Mouse (Mus musculus) spleen, adult 12 weeks (tissue): ENCODE data around the gene Lpar4.

ENCODE experiments used
- DNase-seq: peaks from one replicate; pipeline ENCODE4 v3.0.0; 2022; ENCODE audit warnings: low spot score

Gene Lpar4

DNA sequence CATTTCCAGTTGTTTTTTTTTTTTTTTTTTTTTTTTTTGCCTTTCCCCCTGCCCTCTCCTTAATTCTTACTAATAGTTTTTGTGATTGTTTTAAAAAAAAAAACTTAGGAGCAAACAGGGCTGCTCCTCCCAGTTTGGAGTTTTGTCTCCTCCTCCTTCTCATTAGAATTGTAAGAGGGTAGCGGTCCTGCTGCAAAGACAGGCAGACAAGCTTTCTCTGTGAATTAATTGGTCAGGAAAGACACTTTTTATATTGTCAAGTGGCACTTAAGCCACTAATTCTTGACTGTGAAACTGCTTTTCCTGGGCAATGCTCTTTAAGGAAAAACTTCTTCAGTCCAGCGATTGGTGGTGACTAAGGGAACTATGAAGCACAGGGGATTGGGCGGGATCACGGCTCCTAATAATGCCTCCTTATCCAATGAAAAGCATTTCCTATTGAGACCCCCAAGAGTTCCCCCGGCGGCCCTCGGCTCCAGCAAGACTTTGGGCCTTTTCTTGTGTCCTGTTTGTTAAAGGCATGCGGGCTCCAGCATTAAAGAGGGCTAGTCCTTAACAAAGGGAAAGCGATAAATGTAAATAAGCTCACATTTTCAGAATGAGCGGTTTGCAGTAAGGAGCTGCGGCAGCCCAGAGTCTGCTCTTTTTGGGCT is at the start of gene Lpar4:
Gene Lpar4 (plus strand): TSS at position 451 of the 653 bp plus-strand sequence.
- no peak for DNase-seq

DNA sequence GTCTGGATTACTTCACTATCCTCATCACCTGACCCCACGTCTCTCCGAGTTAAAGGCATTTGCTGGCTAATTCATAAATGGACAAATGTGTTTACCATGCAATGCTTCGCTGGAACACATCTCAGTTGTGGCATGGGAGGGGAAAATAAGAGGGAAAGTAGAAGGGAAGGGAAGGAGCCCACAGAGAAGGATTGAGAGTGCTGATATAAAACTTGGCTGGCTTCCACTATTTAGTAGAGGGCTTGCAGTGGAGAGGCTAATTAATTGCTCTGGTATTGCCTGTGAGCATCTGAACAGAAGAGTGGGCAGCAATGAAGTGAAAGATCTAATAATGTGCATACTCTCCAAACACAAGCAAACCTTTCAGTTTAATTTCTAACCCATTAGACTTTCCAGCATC is 49.0 kb upstream of the Lpar4 start:
- DNase-seq: no peak

DNA sequence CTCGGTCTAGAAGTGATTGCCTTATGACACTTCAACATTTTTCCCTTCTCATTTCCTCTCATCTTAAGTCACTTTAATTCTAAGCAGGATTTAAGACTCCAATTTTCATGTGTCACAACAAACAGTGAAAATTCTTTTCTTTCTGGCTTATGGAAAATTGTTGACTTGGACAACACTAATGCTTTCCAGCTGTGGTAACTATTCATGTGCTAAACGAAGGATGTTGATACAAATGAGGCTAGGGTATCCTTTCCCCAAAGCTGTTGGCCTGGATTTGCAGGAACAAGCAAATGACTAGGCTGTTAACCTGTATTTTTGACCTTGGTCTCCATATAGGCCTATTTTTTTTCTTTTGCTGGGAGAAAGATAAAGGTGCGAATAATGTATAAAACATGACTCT is 48.5 kb upstream of the Lpar4 start:
- no peak for DNase-seq

DNA sequence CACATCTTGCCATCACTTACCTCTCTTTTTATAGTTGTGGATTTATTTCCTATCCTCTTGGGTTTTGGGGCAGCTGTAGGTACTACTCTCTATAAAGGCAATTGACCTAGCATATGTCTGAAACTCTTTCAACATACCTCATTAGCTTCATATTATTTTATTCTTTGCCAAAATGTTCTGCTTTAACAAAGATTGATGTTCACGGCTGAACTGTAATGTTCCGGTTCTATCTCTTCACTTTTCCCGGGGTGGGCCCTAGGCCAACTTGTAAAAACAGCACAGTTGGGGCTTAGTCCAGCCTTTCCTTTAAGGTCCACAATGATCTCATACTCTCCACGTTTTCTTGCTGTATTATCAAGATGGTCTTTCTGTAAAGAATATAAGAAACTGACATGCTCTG is 48.1 kb upstream of the Lpar4 start:
- no peak for DNase-seq

DNA sequence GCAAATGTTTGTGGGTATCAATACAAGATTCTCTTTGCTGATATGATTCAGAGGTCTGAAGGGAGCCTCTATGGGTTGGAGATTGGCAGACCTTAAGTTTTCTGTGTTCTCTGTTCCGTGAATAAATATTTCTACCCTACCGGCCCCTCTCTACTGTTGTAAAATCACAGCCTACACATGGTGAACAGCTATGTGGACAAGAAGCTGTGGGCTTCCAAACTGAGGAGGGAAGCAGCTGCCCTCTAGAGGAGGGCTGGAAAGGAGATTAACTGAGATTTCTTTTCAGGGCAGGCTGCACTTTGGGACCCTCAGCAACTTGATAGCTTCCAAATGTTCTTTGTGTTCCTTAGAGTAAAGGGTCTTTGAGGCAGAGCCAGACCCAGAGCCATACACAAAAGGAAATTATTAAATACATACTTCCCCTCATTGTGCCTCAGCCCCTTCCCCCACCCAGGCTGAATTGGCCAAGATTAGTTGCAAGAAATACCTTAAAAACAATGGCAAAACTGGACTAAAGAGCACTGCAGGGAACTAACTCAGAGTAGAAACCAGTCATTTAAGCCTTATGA is 22.6 kb upstream of the Lpar4 start:
- DNase-seq: no peak

DNA sequence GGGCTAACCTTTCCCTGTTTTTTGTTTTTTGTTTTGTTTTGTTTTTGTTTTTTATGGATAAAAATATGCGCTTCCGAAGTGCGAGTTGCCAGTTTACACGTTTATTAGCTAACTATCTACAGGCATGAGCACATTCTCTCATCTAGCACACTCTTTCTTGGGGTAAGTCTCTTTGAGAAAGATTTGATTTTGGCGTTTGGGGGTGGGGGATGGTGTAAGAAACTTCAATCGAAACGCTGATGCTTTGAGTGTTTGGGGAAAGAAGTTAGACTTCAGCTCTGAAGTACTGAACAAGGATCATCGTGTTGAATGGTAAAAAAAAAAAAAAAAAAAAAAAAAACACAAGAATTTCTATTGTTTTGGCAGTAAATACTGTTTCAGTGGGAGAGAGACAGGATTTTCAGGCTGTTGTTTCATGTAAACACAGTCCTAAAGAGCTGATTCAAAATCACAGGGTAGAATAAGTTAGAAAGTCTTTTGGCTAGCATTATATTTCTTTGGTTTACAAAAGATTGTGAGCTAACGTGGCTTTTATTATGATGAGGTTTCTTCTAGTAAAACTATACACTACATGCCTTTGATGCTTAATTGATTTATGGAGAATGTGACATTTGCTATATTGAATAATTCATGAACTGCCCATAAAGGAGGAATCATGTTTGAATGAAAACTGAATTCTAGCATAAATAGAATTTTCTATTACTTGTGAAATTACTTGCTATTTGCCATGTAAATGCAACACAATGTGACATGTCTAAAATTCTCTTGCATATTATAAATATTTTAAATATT is 599 bp downstream of the Lpar4 start:
- no peak for DNase-seq

DNA sequence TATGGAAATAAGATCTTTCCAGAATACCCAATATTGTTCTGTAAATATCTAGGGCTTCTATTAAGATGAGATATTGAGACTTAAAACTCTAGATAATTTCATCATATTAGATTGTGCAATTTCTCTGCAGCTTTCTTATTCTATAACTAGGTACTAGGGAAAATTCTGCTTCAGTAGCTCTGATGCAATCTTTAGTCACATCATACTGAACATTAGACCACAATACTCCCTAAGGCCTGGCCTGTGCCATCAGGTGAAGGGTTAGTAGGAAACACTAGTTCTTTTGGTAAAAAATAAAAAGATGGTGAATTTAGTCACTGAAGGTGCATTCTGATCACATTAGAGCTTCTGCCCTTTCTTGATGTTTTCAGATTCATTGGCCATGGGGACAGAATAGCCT is 4.1 kb downstream of the Lpar4 start:
- DNase-seq: no peak

DNA sequence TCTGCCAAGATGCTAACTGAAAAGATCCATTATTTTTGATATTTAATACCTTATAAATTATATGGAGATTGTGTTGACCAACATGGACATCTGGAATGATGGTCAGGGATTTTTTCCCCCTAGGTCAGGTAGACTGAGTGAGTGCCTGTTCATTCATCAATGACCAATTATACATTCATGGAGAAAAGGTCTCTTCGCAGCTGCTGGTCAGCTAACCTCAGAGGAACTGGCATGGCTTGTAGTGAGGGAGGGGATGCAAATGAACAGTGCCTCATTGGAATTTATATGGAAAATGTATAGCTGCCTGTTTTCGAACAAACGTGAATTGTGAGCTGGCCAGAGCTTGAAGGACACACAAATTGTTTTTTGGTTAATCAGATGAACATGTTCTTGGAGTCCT is 18.9 kb downstream of the Lpar4 start:
- DNase-seq: no peak

DNA sequence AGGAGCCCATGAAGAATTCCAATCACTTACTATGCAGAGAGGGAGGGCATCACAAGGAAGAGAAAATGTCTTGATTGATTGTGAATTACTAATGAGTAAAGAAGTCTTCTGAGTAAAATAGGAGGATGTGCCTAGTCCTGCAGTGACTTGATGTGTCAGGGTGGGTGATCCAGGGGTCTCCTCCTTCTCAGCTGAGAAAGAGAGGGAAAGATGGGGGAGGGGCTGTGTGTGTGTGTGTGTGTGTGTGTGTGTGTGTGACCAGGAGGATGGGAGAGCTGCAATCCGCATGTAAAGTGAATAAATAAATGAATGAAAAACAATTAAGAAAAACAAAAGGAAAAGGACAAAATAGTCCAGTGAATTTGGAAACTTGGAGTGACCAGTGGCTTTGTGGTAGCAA is 30.1 kb downstream of the Lpar4 start:
- no peak for DNase-seq

DNA sequence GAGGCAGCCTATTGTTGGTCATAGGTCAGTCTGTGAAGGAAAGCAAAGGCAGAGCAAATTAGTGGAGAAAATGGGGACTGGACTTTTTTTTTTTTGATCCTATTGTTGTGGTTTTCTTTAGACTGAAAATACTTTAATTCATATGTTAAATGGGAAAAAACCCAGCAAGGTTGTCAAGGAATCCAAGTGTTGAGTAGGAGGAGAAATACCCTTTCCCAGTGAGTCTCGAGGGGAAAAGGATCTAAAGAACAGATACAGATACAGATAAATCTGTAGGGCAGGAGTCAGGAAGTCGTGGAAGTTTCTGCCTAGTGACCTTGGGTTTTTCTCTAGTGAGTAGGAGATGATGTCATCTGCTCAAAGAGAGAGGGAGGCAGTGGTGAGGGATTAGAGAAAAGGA is 30.6 kb downstream of the Lpar4 start:
- no peak for DNase-seq

DNA sequence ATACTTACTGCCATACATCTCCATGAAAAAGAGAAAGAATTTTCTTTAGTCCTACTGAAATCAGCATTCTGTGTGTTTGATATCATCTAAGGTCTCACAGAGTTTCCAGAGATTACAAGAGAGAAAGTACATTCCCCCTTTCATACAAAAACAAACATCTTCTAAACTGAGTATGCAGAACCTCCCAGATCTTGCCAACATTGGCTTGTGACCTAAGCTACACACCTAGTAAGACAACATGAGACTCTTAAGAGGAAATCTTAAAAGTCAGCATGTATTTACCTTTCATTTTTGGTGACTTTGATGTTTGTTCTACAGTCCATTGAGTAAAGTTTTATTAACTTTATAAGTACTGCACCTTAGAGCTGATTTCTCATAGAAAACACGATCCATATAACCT is 33.4 kb downstream of the Lpar4 start:
- DNase-seq: no peak

DNA sequence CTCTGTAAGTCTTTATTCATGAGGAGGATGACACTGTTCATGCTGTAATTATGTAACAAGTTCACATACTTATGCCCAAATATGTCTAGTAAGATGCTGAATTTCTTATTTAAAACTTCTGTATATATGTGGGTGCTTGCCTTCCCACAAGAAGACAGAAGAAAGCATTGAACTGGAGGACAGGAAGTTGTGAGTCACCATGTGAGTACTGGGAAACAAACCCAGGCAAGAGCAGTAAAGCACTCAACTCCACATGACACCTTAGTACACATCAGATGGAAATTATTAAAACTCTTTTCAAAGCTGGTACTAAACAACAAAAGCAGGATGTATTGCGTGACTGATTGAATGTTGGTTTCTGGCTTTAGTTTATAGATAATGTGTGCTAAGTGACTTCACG is 41.8 kb downstream of the Lpar4 start:
- no peak for DNase-seq

DNA sequence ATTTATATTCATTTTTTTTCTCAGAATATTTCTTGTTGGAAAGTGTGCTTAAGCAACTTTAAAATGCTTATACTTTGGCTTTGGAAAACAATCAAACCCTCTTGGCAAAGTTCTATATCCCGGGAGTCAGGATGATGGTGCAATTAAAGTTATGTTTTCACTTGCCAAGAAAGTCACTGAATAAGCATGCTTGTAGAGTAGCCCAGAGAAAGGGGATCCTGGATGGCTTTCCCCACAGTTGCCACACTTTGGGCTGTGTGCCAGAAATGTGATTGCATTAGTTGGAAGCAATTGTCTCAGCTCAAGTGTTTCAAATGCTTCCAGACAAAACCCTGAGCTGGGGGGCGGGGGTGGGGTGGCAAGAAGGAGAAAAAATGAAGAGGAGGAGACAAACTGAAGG is 43.9 kb downstream of the Lpar4 start:
- no peak for DNase-seq
